Mouse (Mus musculus) urinary bladder, adult 2 months (tissue): Measurements from ENCODE around the gene 1700018F24Rik. TPM values are rescaled to one million over a fixed set of nuclear protein-coding genes. Genes with fewer than 3 reads are reported as not detected.
A peak's percentile ranks its signal among the peaks of the same experiment; 100 is the strongest.
"Not testable (repeated sequence)": the region's sequence is repeated elsewhere in the genome, so short reads cannot be mapped to it uniquely, and the experiment has no call there.

Experiments used
- DNase-seq: peaks from one replicate; pipeline ENCODE4 v3.0.0; 2022; ENCODE audit warnings: low spot score
- polyA plus RNA-seq: library from polyadenylated mRNA; depleted of rRNA; stranded (reverse); fragments of >200 nt; gene quantifications from 2 replicates; pipeline ENCODE4 v1.2.3, GENCODE M21; 2012; rRNA removed

1700018F24Rik gene
- polyA plus RNA-seq, 1 experiment, result not detected

DNA sequence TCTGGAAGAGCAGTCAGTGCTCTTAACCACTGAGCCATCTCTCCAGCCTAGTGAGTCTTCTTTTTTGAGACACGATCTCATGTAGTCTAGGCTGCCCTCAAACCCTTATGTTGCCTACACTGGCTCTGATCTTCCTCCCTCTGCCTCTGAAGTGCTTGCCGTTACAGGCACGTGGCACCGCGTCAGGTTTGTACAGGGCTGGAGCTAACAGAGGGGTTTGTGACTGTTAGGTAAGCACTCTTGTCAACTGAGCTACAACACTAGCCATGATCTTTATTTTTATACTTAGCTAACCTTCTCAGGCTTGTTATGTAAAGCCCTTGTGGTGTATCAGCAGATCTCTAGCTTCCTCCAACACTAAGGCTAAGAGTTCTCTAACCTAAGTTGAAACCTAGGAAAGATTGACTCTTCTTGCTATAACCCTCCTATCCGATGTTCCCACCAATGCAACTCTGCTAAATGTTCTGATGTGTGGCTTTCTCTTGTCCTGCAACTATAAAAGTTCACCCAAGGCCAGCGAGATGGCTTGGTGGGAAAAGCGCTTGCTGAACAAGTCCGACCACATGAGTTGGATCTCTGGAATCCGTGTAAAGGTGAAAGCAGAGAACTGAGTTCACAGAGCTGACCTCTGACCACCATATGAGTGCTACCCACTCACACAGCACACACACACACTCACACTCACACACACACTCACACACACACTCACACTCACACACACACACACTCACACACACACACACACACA, 39.2 kb downstream of the 1700018F24Rik start:
- DNase-seq, result no peak

DNA sequence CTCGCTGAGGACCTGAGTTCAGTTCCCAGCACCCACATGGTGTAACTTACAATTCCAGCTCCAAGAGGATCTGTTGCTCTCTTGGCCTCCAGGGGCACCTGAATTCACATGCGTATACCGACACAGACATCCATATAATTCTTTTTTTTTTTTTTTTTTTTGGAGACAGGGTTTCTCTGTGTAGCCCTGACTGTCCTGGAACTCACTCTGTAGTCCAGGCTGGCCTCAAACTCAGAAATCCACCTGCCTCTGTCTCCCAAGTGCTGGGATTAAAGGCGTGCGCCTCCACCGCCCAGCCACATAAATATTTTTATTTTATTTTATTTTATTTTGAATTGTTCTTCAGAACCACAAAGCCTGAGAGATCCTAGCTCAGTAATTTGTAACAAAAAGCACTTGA, 40.4 kb downstream of the 1700018F24Rik start:
- not testable (repeated sequence) for DNase-seq

DNA sequence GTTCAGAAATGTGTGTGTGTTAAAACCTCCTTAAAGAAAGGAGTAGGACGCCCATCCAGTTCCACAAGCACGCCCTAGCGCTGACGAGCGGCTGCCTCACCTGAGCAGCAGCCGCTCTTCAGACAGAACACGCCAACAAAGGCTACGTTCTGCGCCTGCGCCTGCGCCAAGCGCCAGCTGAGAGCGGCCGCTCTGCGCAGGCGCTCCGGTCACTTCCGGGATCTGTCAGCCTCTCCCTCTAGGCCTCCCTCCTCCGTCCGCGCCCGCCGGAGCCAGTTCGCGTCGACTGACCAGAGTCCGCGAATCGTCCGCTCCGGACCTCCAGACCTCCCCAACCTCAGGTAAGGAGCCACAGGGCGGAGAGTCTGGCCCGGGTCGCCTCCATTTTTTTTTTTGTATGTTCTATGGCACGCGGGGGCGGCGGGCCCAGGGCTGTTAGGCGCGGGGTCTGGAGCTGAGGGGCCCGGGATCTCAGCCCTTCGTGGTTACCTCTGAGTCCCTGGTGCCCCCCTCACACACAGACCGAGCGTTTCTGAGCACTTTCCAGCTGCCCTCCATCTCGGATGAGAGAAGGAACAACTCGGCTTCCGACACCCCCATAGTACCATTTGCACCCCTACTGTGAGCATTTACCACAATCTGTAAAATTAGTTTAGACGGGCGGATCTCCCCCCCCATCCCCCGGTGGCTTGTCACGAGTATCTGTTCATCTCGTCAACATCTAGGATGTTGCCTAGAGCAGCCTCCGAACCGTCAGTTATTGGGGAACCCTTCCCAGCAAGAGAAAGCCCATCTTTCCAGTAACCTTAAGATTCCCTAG, 41.1 kb downstream of the 1700018F24Rik start, which contains the start of the genes Arpc1a and Kpna7:
Arpc1a (plus strand) TSS at position 199 of the 820 bp plus-strand sequence.
Kpna7 (minus strand) TSS at position 399 of the 820 bp plus-strand sequence.
- peak; percentile 86 for DNase-seq

DNA sequence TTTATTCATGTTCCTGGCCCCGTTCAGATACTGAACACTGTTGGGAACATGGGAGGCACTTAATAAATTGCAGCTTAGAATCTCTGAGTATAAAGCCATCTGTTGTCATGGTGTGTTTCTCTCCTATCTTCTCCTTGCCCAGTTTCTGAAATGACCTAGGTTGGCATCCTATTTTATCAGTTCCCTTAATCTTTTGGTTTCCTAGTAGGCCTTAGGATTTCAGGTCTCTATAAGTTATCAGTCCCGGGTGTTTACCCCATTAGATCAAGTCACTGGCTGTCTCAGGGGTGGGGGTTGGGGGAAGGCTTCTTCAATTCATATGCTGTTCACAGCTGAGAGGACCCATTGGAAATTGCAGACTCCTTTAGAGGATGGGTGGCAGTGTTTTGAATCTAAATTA, 42.0 kb downstream of the 1700018F24Rik start:
- DNase-seq, result no peak

DNA sequence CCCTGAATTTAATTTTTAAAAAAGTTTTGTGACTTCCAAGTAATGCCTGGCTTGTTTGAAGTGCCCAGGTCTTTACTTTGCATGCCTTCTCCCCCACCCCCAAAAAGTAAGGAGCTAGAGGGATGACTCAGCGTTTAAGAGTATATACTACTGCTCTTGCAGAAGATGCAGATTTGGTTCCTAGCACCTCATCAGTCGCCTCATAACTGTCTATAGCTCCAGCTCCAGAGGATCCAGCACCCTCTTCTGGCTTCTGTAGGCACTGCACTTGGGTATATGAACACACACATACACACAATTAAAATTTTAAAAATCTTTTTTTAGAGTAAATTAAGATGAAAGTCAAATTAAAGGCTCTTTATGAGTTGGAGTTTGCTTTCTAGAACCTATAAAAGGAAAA, 45.4 kb downstream of the 1700018F24Rik start:
- DNase-seq, result no peak

DNA sequence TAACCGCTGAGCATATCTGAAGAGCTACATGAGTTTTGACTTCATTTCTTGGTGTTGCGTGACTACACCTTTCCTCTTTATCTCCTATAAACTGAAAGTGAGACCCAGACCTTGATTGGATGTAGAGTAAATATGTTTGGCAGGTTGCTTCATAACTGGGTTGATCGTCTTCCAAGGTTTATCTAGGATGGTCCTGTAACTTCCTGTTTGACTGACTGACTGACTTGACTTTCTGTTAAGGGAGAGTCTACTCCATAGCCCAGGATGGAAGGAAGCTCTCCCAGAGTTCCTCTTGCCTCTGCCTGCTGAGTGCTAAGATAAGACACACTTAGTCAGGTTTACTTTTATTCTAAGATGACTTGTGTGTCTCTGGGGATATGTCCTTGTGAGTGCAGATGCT, 47.1 kb downstream of the 1700018F24Rik start:
- DNase-seq, result no peak

Other genes starting within 250 kb of the 1700018F24Rik start
- 23.2 and 27.5 TPM in 2 replicates for gene Smurf1, start 77.1 kb upstream of the 1700018F24Rik start, polyA plus RNA-seq
- gene Gm4871, start 10.2 kb upstream of the 1700018F24Rik start, polyA plus RNA-seq, result not detected in 2 replicates
- gene Arpc1a, start 40.8 kb downstream of the 1700018F24Rik start, polyA plus RNA-seq, result 284 and 341 TPM in 2 replicates
- gene Kpna7, start 41.0 kb downstream of the 1700018F24Rik start, polyA plus RNA-seq, result not detected in 2 replicates
- gene Arpc1b, start 71.2 kb downstream of the 1700018F24Rik start, polyA plus RNA-seq, result 410 and 483 TPM in 2 replicates
- 51.4 and 62.5 TPM in 2 replicates for gene Pdap1, start 97.2 kb downstream of the 1700018F24Rik start, polyA plus RNA-seq
- 80.5 and 98.6 TPM in 2 replicates for gene Bud31, start 97.4 kb downstream of the 1700018F24Rik start, polyA plus RNA-seq
- gene Ptcd1, start 124.1 kb downstream of the 1700018F24Rik start, polyA plus RNA-seq, result 12.9 TPM in 2 replicates
- 20.4 and 25.4 TPM in 2 replicates for gene Cpsf4, start 124.2 kb downstream of the 1700018F24Rik start, polyA plus RNA-seq
- 266 and 278 TPM in 2 replicates for gene Atp5j2, start 149.1 kb downstream of the 1700018F24Rik start, polyA plus RNA-seq
- 6.8 and 7.4 TPM in 2 replicates for gene Zkscan14, start 158.9 kb downstream of the 1700018F24Rik start, polyA plus RNA-seq
- 7.4 and 9.1 TPM in 2 replicates for gene Zkscan5, start 161.6 kb downstream of the 1700018F24Rik start, polyA plus RNA-seq
- 30.0 and 31.5 TPM in 2 replicates for gene Zfp655, start 188.7 kb downstream of the 1700018F24Rik start, polyA plus RNA-seq
- 16.1 and 19.1 TPM in 2 replicates for gene Zscan25, start 237.5 kb downstream of the 1700018F24Rik start, polyA plus RNA-seq